Mouse (Mus musculus) embryo, embryonic 10 days (tissue): ENCODE measurements around the gene Lce1l.
"Not testable (repeated sequence)": the region's sequence is repeated elsewhere in the genome, so short reads cannot be mapped to it uniquely, and the experiment has no call there.

Experiments
- DNase-seq: peaks from one replicate; pipeline ENCODE4 v3.0.0-alpha.2; 2015; ENCODE audit warnings: low spot score

Gene Lce1l

GRCm38 (mm10) chr3:92851186-92851585, at the start of gene Lce1l:
Gene Lce1l, minus strand, starts transcription at chr3:92851286.
- no peak for DNase-seq

- DNase-seq, result no peak
These were observed 43.4 kb upstream of the Lce1l start for GRCm38 (mm10) chr3:92894489-92894888.

DNA sequence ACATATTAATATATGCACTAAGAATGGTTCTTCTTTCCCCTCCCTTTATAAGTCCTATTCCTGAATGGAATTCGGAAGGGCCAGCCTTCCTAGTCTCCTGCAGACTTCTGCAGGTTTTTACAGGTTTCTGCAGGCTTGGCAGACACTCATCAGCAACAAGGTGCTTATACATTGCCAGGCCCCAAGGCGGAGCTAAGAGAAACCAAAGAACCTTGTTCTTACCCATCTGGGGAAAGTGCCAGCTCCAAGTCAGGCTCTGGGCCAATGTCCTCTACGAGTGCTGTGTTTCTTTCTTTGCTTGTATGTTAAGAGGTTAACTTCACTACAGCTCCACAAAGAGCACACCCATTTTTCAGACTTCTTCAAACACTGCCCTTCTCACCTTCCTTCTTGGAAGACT, 43.0 kb upstream of the Lce1l start:
- DNase-seq, result no peak

DNA sequence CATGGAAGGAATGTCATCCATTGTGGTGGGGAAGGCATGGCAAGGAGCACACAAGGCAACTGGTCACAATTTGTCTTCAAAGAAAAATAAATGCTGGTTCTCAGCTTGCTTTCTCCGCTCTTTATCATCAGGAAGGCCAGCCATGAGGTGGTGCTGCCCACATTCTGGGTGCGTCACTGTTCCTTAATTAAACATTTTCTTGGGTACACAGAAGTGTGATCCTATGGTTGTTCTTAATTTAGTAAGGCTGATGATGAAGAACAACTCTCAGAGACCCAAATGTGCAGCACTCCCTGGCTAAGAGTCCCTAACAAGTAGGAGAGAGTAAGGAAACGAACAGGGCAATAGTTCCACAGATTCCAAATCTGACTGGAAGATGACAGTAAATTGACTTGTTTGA, 23.1 kb upstream of the Lce1l start:
- no peak for DNase-seq

DNA sequence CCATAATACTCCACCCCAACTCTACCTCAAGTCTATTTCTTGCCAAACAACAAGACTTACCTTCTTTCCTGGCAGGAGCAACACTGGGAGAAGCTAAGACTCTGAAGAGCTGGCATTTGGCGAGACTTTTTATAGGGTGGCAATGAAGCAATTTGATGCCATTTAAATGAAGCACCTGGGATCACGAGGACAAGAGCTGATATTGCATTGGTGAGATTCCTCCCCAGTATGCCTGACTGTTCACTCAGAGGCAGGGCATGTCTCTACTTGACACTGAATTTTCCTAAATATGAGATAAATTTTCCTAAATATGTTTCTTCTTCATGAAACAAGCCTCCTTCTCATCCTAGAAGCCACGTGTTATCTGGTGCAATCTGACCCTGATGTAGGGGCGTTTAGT, 19.0 kb upstream of the Lce1l start, which contains the start of gene 2310050C09Rik:
TSS of gene 2310050C09Rik (minus strand) at position 101 of the 400 bp plus-strand sequence.
- DNase-seq, result no peak

DNA sequence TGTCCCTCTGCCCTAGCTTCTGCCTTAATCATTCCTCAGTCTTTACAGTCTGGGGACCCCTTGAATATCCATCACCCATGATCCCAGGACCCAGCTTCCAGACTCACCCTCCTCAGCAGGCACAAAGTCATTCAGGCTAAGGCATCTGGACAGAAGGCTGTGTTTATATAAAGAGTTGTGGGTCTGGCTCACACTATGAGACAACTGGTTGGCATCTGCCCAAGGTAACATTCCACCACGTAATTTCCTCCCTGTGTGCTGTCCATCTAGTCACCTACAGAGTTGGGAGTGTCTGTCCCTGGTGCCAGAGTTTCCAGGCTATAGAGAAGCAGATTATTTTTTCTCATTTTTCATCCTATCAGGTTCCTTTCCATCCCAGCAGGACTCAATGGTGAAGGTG, 24.0 kb downstream of the Lce1l start, which contains the start of gene Kprp:
TSS of gene Kprp (minus strand) at position 140 of the 400 bp plus-strand sequence.
- DNase-seq, result no peak

DNA sequence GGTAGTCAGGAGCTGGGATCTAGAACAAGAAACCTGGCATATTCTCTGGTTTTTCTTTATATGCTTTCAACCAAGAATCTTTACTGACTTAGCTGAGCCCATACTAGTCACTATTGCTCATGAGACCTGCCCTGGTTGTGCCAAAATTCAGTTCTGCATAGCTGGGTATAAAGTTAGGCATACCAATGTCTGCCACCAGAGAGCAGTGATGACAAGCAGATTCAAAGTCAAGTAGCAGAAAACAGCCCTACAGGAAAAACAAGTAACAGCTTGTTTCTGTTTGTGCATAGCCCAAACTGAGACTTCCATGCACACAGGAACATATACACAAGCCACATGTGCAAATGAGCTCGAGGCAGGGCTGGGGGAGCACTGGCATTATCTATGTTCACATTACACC, 25.3 kb downstream of the Lce1l start:
- DNase-seq, result no peak

DNA sequence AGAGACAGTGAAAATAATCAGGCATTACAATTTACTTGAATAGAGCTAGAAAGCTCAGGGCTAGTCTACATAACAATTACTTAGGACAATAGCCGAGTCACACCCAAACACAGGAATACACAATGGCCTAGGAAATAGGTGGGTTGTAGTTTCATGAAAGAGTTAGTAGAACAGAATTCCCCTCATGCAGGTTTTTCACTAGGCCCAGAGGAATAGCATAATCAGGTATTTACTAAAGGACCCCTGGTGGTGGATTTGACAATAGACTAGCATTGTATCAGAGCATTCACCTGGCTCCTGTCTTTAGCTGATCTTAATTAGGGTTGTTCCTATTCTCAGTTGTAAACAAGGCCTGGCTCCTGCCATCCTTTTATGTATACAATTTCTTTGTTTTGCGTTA, 35.0 kb downstream of the Lce1l start:
- not testable (repeated sequence) for DNase-seq

DNA sequence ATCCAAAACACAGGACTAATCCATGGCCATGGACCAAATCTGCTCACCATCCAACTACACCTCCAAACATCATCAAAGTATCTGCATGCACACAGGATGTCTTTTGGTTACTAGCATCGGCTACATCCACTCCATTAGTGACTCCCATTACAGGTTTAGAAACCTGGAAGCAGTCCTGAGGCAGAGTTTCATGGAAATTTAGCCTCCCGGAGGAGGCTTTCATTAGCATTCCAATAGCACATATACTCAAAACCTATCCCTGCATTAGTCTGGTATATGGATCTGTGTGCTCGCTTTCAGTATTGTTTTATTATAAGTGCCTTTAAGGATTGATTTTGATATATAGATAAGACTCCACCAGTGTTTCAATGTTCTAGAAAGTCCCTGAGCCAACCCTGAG, 35.5 kb downstream of the Lce1l start:
- no peak for DNase-seq

DNA sequence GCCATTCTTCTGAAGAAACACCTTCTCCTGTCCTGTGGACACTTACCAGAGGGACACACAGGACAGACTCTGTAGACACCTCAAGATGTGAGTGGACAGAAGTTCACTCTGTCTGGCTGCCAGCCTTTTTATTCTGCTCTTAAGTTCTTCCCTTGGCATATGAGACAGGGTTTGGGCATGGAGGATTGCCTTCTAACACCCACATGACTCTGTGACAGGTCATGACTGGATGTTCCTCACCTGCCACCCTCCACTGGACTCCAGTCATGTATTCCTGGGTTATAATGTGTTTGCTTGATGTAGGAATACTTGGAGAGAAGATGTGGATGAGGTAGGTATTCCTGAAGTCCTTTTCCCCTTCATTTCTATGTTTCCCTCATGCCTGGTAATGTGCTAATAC, 43.3 kb downstream of the Lce1l start, which contains the start of gene Lce1k:
TSS of gene Lce1k (minus strand) at position 101 of the 400 bp plus-strand sequence.
- DNase-seq, result no peak
